Mouse (Mus musculus) gastrocnemius, adult 8-10 months (tissue): Measurements from ENCODE around the gene Mta2. TPM values are rescaled to one million over a fixed set of nuclear protein-coding genes. Genes with fewer than 3 reads are reported as not detected.

ENCODE experiments used
- DNase-seq, 2 experiments: peaks; one replicate each; pipeline ENCODE4 v3.0.0; 2022; ENCODE audit warnings: low spot score in 2 of 2
- total RNA-seq, 4 experiments: library from RNA; stranded (reverse); gene quantifications; 2 replicates each; pipeline ENCODE4 v1.2.4; 2022

The Mta2 gene
- total RNA-seq, 4 experiments from 2014 or later = 21.0 to 25.7 (median 23.4) TPM

DNA sequence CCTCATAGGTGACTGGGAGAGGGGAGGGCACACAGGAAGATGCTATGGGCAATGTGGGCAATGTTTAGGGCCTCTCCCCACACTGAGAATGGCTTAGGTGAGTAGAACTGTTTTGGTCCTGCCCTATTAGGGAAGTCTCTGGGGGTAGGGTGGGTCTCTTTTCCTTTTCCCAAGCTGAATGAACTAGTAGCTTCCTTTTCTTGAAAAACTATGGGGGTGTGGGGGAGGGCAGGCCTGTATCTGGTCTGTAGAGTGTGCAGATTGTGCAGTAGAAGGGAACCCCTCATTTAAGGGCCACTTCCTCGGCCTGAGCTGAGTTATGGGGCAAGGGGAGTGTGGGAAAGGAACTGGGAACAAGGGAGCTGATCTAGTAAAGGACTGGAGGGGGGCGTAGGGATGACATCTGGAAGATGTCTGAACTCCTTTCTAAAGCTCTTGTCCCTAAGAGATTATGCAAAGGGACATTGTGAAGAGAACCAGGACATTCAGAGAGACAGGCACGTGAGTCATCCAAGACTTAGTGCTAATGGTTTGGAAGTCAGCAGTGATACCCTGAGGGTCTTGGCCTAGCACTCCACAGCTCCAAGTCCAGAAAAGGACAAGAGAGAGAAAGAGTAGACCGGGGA is 49.7 kb downstream of the Mta2 start:
- DNase-seq = no peak

DNA sequence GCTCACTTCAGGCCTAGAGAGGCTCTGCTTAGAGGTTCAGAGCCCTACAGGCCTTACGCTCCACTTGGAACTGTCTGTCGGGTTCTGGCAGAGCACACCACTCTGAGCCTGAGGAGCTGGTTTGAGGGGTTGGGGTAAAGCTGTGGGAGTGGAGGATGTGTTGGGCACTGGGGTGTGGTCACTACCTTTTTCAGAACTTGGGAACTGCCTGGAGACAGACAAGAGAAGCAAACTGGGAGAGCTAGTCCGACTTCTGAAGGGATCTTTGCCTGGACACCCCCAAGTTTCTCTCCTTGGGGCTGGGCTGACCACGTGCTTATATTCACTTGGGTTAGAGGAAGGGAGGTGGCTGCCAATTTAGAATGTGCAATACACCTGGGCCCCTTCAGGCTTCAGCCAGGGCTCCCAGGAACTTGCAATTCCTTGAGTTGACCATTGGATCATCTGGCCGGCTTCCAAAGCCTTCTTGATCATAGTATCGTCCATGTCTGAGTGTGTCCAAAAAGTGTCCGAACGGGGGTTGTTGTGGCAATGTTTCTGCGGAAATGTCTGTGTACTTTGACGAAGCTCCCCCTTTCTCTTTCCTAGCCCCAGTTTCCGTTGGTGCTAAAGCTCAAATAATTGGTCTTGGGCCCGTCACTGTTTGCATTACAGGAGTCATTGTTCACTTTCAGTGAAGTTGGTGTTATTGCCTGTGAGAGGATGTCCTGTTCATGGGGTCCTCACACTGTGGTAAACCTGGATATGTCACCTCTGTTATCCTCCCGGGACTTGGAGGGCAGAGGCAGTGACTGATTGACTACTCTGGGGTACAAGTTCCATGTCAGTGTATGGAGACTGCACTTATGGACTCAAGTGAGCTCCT is 50.4 kb downstream of the Mta2 start:
- peak in 1 of 2 experiments; percentile 46 for DNase-seq

DNA sequence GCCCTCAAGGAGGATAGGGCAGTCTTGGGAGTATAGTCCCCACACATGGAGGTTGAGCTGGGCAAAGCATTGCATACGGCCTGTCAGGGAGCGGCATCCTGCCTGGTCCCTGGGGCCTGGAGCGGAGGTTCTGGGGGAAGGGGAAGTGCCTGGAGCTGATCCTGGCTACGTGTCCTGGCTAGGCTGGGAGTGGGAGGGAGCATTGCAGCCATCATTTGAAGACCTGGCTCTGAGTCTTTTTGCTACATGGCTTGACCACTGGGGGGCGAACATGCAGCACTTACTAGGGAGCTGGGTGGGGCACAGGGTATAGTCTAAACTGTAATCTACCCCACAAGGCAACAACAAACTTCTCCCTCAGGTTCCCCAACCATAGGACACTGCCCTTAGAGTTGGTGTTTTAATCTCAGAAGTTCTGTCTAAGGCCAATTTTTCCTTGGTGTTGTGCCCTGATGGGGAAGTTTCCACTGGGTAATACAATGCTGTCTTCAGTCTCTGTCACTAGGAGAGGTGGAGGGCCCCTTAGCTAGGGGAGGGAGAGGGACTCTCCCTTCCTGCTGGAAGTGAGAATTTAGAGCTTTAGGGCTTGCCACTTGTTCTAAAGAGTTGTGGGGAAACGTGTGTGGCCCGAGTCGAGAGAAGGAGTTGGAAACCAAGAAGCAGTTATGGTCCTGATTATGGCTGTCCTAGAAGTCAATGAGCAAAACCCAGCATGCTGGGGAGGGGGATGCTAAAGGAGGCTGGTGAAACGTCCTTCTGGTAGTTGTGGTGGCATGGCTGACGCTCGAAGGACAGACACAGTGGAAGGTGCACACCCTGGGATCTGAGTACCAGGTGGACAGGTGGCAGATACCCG is 51.3 kb downstream of the Mta2 start:
- DNase-seq = peak; percentile 85 to 86

DNA sequence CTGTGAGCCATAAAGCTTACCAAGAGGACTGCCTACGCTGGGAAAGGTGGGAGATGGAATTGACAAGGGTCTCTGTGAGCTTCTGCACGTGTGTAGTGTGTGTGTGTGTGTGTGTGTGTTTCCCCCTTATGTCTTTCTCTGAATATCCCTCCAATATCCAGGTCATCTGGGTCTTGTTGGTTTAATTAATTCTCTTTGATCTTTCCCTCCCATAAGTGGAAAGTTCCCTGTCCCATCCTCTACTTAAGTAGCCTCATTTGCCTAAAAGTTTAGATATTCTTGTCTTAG is 51.9 kb downstream of the Mta2 start:
- no peak for DNase-seq

DNA sequence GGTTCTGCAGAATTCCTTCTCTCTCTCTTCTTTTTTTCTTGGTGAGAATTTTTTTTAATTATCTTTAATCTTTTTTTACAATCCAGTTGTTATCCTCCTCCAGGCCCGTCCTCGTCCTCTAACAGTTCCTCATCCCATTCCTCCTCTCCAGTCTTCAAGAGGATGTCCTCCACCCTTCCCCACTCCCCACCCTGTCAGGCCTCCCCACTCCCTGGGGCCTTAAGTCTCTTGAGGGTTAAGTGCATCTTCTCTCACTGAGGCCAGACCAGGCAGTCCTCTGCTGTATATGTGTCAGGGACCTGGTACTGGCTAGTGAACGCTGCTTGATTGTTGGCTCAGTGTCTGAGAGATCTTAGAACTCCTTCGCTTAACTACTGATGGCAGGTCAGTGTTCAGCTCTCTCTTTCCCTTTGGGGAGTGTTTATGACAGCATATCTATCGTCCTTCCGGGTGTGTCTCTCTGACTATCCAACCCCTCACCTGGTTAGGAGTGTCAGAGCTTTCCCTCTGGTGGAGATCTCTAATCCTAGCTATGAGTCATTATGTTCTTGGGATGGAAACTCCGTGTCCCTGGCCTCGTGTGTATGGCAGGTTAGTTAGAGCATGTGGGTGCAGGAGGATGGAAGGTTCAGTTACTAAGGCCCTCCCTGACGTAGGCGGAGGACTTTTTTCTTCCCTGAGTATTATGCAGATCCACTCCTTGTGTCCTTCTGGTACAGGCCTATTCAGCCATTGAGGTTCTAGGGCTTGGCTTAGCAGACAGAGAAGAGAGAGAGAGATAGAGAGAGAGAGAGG is 53.3 kb downstream of the Mta2 start:
- no peak for DNase-seq

DNA sequence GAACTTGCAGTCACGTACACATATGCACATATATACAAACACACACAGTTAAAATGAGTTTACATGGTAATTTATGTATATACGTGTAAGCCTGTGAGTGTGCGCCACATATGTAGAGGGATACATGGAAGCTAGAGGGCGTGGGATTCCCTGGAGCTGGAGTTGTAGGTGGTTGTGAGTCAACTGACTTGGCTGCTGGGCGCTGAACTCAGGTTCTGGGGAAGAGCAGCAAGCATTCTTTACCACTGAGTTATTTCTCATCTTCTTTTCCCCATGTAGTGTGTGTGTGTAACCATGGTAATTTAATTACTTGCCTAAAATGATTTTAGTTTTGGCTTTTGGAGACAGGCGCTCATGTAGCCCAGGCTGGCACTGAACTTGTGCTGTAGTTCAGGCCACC is 54.9 kb downstream of the Mta2 start:
- no peak for DNase-seq

DNA sequence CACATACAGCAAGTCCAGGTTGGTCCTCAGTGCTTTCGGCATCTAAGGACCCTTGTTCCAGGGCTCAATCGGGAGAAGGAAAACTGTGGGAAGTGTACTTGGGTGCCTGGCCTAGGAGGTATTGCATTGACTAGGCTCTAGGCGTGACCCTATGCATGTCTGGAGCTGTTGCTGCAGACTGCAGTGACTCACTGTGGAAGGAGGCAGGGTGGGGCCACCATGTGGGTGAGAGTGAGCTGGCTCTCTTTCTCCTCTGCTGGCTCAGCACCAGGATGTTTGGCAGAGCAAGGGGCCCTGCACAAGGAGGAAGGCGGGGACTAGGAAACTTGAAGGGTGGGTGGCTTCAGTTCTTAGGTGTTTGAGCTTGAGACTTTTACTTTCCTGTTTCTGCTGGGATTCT is 55.9 kb downstream of the Mta2 start:
- peak; percentile 83 to 87 for DNase-seq

DNA sequence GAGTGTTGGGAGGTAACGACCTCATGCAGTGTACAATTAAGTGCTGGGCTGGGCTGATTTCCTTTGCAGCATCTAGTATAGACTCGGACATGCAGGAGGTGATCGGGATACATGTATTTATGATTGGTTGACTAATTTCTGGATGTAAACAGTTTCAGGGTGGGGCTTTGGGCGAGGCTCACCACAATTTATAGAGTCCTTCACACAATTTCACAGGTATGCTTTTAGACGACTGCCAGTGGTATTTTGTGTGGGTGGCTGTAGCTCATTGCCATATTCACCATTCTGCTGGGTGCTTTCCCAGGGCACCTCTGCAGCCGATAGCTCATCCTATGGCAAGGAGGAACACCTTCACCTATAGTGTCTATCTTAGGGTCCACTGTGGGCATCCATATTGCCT is 56.9 kb downstream of the Mta2 start:
- DNase-seq = no peak

DNA sequence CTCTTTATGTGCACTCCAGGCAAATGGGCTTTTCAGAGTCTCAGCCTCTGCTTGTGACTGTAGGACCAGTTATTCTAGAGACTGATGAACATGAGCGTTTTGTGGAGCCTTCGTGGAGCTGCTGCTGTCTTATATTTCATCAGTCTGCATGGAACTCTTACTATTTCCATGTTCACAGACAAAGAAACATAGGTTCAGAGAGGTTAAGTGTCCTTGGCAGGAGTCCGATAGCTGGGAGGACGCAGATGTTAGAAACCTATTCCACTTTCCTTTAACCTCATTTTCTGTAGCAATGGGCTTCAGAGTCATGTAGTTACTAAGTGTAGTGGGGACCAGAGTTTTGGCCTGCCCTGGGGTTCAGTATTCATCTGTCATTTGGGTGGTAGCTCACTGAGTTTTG is 57.5 kb downstream of the Mta2 start:
- DNase-seq = no peak

Other genes with a start within 250 kb of the Mta2 start
- gene Slc3a2, start 218.5 kb upstream of the Mta2 start, total RNA-seq = 10 to 100 TPM; 29.7 to 37.0 (median 31.1) TPM
- 10 to 100 TPM; 14.0 to 16.7 (median 14.9) TPM for gene Wdr74, start 206.0 kb upstream of the Mta2 start, total RNA-seq
- not detected for gene 1700092M07Rik, start 201.2 kb upstream of the Mta2 start, total RNA-seq
- gene Stx5a, start 200.5 kb upstream of the Mta2 start, total RNA-seq = 10 to 100 TPM; 12.3 to 19.8 (median 14.9) TPM
- gene Nxf1, start 184.8 kb upstream of the Mta2 start, total RNA-seq = 10 to 100 TPM; 24.0 to 34.0 (median 27.7) TPM
- 100 to 1,000 TPM in 3 of 4 experiments, 10 to 100 TPM in 1; 99.3 to 133 (median 107) TPM for gene Tmem223, start 170.9 kb upstream of the Mta2 start, total RNA-seq
- 10 to 100 TPM in 1 of 4 experiments, 1 to 10 TPM in 3; 6.9 to 10.3 (median 8.8) TPM for gene Tmem179b, start 167.4 kb upstream of the Mta2 start, total RNA-seq
- 1 to 10 TPM; 3.6 to 5.0 (median 4.6) TPM for gene Taf6l, start 155.5 kb upstream of the Mta2 start, total RNA-seq
- 10 to 100 TPM; 36.0 to 42.5 (median 37.7) TPM for gene Polr2g, start 143.3 kb upstream of the Mta2 start, total RNA-seq
- gene Zbtb3, start 139.3 kb upstream of the Mta2 start, total RNA-seq = 1 to 10 TPM in 1 of 4 experiments, under 1 TPM in 3; 0.82 to 1.1 (median 0.90) TPM
- gene Ttc9c, start 122.5 kb upstream of the Mta2 start, total RNA-seq = 10 to 100 TPM; 11.4 to 12.7 (median 11.9) TPM
- gene Hnrnpul2, start 121.9 kb upstream of the Mta2 start, total RNA-seq = 10 to 100 TPM; 38.1 to 45.6 (median 44.3) TPM
- 1 to 10 TPM in 1 of 4 experiments, not detected in 3; 2.0 TPM for gene AC129217.1, start 112.1 kb upstream of the Mta2 start, total RNA-seq
- gene Bscl2, start 104.4 kb upstream of the Mta2 start, total RNA-seq = 10 to 100 TPM; 14.7 to 23.9 (median 20.0) TPM
- not detected for gene Gng3, start 102.7 kb upstream of the Mta2 start, total RNA-seq
- 1 to 10 TPM; 5.3 to 8.8 (median 7.0) TPM for gene Lrrn4cl, start 91.1 kb upstream of the Mta2 start, total RNA-seq
- gene Ubxn1, start 70.4 kb upstream of the Mta2 start, total RNA-seq = 100 to 1,000 TPM; 207 to 248 (median 231) TPM
- gene Uqcc3, start 61.0 kb upstream of the Mta2 start, total RNA-seq = 10 to 100 TPM; 58.7 to 74.6 (median 65.3) TPM
- gene Lbhd1, start 58.1 kb upstream of the Mta2 start, total RNA-seq = 1 to 10 TPM in 2 of 4 experiments, under 1 TPM in 2; 0.54 to 7.3 (median 1.7) TPM
- not detected for gene Gm49403, start 57.9 kb upstream of the Mta2 start, total RNA-seq
- gene 1810009A15Rik, start 53.0 kb upstream of the Mta2 start, total RNA-seq = 10 to 100 TPM; 13.8 to 16.3 (median 15.9) TPM
- 1 to 10 TPM in 3 of 4 experiments, not detected in 1; 2.6 to 5.7 (median 2.9) TPM for gene Gm49416, start 52.9 kb upstream of the Mta2 start, total RNA-seq
- 10 to 100 TPM; 10.3 to 13.0 (median 11.3) TPM for gene Ints5, start 48.9 kb upstream of the Mta2 start, total RNA-seq
- gene Ganab, start 43.8 kb upstream of the Mta2 start, total RNA-seq = 10 to 100 TPM; 15.2 to 20.1 (median 18.9) TPM
- 10 to 100 TPM; 36.8 to 39.0 (median 38.1) TPM for gene B3gat3, start 21.5 kb upstream of the Mta2 start, total RNA-seq
- 1 to 10 TPM; 7.2 to 9.4 (median 8.7) TPM for gene Rom1, start 12.5 kb upstream of the Mta2 start, total RNA-seq
- 1 to 10 TPM; 3.5 to 4.7 (median 4.3) TPM for gene Eml3, start 12.3 kb upstream of the Mta2 start, total RNA-seq
- 10 to 100 TPM in 1 of 4 experiments, 1 to 10 TPM in 3; 7.8 to 11.8 (median 9.0) TPM for gene Tut1, start 12.0 kb downstream of the Mta2 start, total RNA-seq
- 100 to 1,000 TPM; 411 to 454 (median 425) TPM for gene Eef1g, start 25.2 kb downstream of the Mta2 start, total RNA-seq
- 100 to 1,000 TPM; 249 to 267 (median 253) TPM for gene Ahnak, start 47.4 kb downstream of the Mta2 start, total RNA-seq
- not detected for gene Scgb1a1, start 146.1 kb downstream of the Mta2 start, total RNA-seq
- 10 to 100 TPM; 33.7 to 48.2 (median 36.1) TPM for gene Asrgl1, start 193.8 kb downstream of the Mta2 start, total RNA-seq